Mouse (Mus musculus) erythroblast, embryonic 14.5 days (primary cell): ENCODE measurements around the gene Asb3.

Experiments
- GATA1 ChIP-seq: IDR thresholded peaks from 2 replicates; pipeline ENCODE4 v1.6.1; 2012; ENCODE audit warnings: low read length, inconsistent platforms, mixed read lengths
- TAL1 ChIP-seq: IDR thresholded peaks from 3 replicates; pipeline ENCODE4 v1.6.1; 2012; ENCODE audit warnings: low read length, inconsistent platforms, mixed read lengths

DNA sequence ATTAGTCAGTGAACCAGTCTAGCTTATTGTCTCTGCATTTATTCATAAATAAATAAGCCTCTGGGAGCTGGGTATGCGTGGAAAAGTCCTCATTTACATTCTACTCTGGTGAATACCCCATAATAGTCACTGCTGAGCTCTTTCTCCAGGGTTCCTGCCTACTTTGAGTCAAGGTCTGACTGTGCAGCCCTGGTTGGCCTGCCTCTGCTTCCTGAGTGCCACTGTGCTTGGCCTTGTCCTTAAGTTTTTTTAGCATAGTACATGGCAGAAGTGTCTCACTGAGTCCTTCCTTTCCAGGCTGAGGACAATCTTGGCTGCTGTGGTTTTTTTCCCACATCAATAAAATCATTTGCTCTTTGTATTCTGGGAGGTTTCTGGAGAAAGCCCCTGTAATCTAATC, 35.4 kb downstream of the Asb3 start:
- TF ChIP-seq TAL1 (no peak), GATA1 (no peak)
